Mouse (Mus musculus) adrenal gland, postnatal 25 days (tissue): Measurements from ENCODE around the gene Rcn1. TPM values are rescaled to one million over a fixed set of nuclear protein-coding genes. Genes with fewer than 3 reads are reported as not detected.

Experiments used
- DNase-seq: peaks from one replicate; pipeline ENCODE4 v3.0.0; 2021; ENCODE audit warnings: mixed read lengths
- total RNA-seq: library from RNA; stranded (reverse); gene quantifications from 2 replicates; pipeline ENCODE4 v1.2.3, GENCODE M21; 2021

Gene Rcn1
- total RNA-seq, 1 experiment from 2014 or later = 148 TPM

DNA sequence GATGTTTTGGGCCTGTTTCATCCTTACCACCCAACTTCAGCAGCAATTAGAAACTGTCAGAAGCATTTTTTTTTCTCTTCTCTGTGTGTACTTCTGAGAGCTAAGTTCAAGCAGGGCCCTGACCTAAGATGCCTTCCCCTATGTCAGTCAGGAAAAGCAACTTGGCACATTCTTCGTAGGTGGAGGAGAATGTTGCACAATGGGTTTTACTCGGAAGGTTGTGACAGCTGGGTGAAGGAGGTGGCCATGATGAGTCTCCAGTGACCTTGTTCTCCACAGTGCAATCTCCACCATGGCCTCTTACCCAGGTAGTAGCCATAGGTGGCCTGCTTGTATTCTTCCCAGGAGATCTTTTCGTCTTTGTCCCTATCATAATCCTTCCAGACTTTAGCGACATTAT is 4.7 kb downstream of the Rcn1 start:
- DNase-seq = no peak

DNA sequence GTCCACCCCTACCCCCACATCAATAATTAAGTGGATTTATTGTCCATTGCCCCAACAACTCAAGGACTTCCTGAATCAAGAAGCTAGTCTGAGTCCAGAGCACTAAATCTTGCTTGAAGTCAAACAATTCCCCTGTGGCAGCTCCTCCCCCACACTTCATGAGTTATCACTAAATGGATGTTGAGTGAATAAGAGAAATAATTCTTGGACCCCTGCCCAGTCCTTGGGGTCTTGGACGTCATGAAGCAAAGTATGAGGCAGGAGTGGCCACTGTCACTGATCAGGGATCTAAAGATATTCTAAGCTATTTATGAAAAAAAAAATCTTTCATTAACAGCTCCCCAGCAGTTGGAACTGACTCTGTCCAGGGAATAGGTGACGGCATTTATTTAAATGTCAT is 6.6 kb downstream of the Rcn1 start:
- no peak for DNase-seq

DNA sequence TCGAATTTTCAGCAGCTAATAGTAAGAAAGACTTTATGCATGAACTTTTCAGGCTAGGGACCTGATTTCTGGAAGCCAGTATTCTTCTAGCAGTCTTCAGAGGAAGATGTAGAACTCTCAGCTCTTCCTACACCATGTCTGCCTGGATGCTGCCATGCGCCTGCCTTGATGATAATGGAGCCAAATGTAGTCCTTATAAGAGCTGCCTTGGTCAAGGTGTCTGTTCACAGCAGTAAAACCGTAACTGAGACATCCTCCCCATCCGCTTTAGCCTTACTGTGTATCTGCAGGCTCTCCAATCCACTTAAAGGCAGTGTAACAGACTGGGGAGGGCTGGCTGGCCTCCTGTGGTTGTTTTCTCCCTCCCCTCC is 7.7 kb downstream of the Rcn1 start:
- no peak for DNase-seq

DNA sequence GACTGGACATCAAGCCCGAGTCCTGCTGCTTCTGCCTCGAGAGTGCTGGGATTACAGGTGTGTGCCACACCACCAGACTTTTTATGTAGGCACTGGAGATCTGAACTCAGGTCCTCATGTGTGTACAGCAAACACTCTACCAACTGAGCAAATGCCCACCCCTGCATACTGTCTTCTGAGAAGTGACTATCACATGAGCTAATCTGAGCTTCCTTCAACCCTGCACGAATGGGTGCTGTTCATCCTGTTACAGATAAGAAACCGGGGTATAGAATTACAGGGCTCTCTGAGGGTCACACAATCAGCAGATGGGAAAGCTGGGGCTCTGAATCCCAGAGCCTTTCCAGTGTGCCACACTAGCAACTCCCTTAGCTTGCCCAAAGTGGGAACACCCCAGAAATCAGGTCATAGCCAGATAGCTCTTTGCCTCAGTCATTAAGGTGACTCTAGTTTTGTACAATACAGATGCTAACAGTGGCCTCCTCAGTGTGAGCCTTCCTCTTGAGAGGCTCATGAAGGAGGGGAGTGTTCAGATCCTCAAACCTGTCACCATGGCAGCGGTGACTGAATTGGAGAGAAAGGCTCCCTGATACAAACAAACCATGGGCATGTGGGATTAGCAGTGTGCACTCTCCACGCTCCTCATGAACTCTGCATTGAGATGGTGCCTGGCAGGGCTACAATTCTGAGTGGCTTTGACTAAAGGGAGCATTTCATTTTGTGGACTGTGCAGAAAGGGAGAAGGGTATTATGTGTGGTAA is 8.3 kb downstream of the Rcn1 start:
- no peak for DNase-seq

DNA sequence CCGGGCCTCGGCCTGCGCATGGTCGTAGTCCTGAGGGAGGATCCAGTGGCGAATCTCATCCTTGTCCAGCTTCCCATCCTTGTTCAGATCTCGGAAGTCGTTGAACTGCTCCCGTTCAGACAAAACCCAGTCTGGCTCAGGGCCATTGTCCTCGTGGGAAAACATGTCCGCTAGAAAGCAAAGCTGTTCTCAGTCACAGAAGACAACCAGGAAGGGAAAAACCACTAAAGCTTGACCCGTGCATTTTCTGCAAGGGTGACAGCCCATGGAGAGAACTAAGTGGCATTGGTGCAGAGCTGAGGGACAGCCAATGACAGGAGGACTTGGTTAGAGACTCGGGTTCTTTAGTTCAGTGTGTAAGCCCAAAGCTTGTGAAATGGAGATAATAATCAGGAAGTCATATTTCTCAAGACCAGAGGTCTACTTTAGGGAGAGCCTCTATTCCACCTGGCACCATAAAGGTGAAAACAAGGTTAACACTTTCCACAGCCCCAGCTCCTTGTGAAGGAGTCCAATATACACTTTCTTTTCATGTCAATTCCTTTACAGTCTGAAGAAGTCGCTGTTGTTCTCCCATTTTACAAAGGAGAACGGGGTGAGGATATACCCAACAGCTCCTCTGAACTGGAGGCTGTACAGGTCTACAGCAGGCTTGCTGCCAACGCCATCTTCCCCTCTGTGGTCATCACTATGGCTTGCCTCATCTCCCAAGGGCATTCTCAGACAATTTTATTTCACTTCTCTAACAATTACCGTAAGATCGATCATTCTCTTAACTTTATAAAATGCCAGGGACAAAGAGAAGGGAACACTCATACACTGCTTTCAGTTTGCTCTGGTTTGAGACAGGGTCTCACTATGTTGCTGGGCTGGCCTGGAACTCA is 9.9 kb downstream of the Rcn1 start:
- no peak for DNase-seq

DNA sequence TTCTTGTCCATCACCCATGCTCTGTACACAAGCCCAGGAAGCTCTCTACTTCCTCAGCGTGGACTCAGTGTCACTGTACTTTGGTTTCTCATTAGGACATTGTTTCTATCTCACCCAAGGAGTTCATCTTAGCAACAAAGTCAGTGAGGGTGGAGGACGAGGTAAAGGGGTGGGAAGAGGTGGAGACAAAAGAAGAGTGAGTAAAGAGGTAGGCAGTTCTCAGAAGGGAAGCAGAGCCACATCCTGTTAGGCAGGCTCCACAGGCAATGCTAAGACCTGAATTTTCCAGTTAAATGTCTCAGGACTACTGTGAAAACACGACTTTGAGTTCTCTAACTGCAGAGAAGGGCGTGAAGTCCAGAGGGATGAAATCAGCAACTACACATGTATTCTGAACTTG is 12.7 kb downstream of the Rcn1 start:
- no peak for DNase-seq

DNA sequence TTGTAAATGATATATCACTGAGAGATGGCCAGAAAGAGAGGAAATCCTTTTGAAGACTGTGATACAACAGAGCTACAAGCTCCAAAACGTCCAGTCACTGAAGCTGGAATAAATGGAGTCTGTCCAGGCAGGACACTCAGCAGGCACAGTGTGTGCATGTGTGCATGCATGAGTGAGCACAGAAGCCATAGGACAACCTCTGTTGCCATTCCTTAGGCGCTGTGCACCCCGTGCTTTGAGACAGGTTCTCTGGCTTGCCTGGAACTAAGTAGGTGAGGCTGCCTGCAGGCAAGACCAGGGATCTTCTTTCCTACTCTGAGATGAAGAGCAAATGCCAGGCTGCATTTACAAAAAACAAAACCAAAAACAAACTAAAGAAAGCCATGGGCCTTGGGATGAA is 14.1 kb downstream of the Rcn1 start:
- DNase-seq = no peak

DNA sequence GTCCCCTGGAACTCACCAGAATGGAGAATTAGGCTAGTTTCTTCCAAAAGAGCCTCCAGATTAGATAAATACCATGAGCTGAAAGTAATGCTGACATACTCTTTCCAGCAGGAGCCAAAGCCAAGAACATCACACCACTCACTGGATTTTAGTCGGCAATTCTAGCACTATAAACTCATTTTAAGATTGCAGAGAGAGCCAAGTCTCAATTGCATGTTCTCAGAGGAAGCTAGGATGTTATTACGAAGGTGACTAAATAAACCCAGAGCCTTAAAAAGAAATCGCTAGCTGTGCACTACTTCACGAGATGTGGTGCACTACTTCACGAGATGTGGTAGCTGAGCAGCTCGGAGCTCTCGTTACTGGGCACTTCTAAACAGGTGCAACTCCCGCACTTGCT is 16.1 kb downstream of the Rcn1 start:
- DNase-seq = no peak

DNA sequence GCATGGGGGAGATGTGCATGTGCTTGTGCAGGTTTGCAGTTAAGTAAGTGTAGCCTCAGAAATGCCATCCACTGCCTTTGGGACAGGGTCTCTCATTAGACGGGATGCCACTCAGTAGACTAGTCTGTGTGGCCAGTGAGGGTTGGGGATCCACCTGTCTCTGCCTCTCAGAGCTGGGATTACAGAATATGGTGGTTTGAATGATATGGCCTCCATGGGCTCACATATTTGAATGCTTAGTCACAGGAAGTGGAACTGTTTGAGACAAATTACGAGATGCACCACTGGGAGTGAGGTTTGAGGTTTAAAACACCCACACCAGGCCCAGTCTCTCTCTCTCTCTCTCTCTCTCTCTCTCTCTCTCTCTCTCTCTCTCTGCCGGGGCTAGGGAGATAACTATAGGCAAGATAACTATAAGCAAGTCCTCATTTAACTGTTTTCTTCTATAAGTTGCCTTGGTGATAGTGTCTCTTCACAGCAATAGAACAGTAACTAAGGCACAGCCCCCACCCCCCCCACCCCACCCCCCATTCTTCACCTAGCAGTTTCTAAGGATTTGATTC is 18.3 kb downstream of the Rcn1 start:
- DNase-seq = no peak

DNA sequence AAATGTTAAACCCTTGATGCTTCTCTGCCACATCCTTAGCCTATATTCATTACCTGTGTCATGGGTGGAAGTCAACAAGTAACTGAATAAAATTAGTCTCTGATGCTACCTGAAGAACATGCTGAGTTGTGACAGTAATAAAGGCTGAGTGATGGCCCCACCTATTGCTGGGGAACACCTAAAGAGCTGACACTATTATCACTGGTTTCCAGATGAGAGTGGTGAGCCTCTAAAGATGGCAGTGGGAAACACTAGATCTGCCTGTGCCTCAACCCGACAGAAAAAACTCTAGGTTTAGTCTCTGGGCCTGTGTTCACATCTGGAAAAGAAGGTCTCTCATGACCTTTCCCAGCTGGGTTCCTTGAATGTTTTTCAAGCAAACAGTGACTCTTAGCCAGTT is 19.4 kb downstream of the Rcn1 start:
- no peak for DNase-seq

DNA sequence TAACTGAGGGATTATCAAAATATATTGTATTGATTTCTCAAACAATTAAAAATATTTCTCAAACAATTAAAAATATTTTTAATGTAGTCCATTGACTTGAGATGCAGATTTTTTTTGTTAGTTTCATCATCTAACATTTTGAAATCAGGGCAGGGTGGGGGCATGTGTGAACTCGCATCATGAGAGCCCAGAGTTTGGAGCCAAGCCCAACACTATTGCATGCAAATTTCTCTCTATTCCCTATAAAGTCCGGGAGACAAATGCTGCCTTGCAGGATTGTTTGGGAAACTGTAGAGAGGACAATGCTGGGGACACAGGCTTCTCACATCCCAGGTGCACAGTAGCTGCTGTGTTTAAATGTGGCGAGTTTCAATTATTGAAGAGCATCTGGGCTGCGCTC is 23.4 kb downstream of the Rcn1 start:
- DNase-seq = no peak

DNA sequence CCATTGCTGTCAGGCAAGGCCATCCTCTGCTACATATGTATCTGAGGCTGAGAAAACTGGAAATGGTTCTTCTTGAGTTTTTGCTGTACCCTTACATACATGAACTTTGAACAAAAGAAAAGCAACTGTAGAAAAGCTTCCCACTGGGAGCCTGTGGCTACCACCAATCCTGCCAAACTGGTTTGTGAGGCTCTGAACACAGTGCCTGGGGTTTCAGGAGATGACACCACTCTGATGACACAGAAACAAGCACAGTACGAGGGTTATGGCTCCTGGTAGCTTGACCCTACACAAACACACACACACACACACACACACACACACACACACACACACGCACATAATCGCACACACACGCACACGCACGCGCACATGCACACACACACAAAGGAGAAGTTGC is 23.9 kb downstream of the Rcn1 start:
- DNase-seq = no peak

DNA sequence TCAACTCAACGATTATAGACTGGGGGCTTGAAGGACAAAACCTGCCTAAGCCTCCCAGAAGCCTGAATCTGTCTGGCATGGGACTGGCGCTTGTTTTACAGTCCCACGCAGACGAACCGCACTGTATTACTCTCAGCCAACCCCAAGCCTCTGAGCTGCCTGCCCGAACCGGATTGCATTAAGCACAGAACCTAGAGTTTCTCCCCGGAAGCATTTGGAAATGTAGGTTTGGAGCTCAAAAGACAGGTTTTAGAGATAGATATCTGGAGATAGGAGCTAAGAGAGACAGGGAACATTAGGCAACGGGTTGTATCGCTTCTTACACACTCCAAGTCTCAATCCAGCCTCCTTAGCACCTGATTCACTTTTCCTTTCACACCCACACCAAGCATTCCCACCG is 25.5 kb downstream of the Rcn1 start:
- DNase-seq = no peak

DNA sequence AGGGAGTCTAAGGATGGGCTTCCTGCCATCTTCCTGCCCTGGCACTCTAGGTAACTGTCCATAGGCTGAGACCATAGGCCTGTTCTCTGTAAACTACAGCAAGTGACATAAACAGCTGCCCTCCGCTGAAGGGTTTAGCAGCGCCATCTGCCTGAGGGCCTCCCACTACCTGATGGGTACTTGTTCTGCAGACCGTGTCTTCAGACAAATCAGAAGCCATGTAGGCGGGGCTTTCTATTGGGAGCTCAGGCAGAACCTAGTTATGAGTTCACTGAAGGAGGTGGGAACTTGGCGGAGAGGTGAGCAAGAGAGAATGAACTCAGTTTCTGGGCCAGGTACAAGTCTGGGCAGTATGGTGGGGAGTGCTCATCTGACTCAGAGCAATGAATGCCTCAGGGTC is 26.4 kb downstream of the Rcn1 start:
- no peak for DNase-seq

DNA sequence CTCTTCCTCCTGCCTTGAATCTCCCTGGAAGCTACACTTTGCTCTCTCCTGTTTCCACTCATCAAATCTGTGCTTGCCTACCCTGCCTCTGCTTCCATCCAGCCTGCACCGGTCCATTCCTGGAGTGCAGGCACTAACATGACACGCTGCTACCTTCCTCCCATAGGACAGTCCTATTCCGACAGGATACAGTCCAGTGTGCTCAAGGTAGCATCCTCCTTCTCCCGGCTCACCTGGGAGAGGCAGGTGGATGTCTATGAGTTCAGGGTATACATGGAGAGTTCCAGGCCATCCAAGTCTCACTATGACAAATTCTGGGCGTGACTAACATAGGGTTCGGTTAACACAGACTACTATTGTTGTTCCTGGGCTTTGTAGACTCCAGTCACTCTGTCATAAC is 27.0 kb downstream of the Rcn1 start:
- no peak for DNase-seq

DNA sequence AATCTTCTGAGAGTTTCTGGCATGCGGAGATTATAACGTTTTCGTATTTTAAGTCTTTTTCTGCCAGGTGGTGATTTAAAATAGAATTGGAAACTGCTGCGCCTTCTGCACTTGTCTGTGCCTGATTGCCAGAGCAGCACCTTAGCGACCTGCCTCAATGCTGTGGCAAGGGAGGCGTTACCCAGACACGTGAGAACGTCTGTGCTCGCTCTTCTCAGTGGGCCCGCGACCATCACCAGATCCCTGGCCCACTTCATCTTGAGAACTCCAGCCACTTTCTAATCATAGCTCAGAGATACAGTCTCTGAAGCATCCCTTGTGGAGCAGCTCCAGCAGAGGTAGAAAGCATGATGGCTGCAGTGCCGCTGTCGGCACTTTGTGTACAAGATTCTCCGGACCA is 28.4 kb downstream of the Rcn1 start:
- DNase-seq = no peak

DNA sequence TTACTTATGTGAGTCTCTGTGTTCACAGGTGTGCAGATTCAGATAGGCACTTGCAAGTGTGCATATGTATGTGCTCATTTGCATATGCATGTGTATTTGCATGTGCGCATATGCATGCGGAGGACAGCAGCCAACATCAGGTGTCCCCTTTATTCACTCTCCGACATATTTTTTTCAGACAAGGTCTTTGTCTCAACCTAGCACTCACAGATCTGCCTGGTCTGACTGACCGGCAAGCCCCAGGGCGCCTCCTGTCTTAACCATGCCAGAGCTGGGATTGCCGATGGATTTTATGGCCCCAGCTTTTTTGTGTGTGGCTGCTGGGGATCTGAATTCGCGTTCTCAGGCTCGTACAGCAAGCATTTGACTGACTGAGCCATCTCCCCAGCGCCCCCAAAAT is 28.9 kb downstream of the Rcn1 start:
- DNase-seq = no peak

DNA sequence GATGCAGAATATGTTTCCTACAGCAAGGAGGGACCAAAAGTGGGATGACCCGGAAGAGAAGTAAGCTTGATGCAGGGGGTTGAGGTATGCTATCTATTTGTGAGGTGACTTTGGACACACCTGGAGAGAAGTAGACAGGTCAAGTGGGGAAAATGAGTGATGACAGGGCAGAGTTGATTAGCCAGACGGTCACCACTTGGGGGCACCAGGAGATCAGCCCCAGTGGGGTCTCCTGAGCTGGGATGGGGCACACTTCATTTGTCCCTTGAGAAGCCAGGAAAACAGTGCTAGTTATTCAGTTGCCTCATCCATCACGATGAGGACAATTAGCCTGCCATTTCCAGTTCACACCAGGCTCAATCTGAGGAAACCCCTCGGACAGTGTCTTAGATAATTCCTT is 31.5 kb downstream of the Rcn1 start:
- peak; percentile 6 for DNase-seq

DNA sequence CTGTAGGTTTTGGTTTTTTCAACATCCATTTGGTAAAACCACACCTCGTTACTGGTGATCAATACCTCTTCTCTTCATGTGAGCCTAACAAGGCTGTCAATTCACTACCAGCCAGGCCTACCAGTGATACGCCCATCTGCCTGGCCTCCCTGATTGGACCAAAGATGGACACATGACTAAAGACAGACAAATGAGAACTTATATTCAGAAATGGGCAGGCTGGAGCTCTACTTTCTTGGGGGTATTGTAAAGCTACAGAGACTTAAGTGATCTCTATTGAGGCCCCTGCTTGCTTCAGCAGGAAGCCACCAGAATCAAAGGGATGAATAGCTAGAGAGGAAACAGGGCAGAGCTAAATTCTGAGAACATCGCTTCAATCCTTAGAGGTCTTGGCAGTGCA is 41.1 kb downstream of the Rcn1 start:
- no peak for DNase-seq

DNA sequence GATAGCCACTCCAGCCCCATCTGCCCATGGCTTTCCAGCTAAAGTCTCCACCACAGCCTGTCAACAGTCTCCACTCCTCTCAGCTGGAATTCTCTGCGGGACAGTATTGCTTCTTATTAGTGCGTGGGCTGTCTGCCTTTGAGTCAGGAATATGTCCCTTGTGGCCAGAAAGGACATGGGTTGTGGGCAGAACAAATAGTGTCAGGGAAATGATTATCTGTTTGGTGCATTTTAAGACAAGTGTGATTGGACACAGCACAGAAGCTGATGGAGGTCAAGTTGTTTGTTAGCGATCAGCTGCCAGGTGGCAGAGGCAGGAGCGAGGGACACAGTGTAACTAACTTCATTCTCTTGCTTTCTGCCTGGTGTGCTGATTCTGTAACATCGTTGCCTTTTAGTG is 42.3 kb downstream of the Rcn1 start:
- DNase-seq = no peak

DNA sequence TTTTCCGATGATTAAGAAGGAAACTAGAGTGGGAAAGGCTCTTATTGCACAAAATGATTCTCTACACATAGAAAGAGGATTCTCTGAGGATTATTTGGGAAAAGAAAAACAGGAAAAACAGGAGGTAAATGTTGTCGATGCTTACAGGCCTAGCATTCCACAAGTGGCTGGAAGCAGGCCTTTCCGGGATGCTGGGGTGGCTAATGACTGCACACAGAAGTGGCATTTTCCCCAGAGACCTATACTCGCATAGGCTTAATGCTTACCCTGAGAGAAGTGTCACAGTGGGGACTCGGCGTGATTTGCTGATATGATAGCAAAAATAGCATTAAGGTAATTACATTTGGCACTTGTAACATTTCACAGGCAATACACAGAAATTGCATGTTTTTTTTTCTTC is 50.2 kb downstream of the Rcn1 start:
- DNase-seq = no peak

DNA sequence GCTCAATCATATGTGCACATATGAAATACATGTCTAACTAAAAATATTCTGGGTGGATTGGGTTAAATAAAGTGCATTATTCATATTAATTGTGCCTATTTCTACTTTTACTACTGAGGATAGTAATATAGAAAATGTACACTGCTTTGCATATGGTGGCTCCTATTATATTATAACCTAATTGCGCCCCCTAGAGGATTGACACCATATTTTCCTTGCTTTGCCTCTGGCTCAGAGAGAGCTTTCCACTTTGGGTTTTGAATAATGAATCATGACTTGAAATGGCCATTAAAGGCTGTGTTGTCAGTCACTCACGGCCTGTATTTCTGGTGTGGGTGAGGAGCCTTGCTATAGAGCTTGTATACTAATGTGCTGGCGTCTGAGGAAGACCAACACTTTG is 59.1 kb downstream of the Rcn1 start:
- DNase-seq = no peak

DNA sequence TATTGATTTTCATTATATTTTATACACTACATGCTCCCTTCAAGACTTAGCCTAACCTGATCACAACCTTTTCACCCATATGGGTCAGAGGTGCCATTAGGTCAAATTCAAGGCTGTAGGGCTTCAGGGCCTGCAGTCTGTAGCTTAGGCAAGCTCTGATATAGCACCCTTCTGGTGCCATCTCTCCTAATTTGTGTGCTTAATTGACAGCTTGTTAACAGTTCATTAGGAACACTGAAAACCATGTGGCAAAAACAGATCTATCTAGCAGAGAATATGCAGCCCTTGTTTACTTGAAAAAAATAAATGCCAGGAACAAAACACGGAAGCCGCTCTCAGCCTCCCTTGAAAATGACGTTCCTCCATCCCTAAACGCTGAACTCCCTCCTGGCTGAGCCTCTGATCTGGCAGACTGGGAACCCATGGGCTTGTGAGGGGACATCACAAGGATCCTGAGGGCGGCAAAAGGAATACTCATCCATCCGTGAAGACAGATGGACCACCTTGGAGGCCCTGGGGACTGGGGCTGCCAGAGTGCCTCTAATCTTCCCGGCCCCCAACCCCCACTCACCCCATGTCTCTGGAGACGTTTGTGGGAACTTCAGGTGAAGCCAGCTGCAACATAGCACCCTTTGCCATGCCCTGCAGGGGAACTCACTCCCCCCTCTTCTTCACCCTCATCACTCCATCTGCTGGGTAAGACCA is 61.8 kb downstream of the Rcn1 start:
- no peak for DNase-seq
